In genomic region chr5:149286021-149286420, GRCm38 (mm10) we compare ENCODE assay signal across 8 mouse cellular contexts. TPM values are rescaled to one million over a fixed set of nuclear protein-coding genes. Genes with fewer than 3 reads are reported as not detected.
DNase-seq lines count a peak whose midpoint lies in the region; ATAC-seq and TF ChIP-seq lines count a peak whose summit lies in the region.
"Had no signal": no experiment of that assay in that cellular context is flagged by ENCODE, and none has a peak within 500 bp of the region (broad histone marks: within the 10 kb centered on the region; RNA-seq: fewer than 3 reads in every experiment).

No protein-coding gene starts in this region.

- H3K4me1 ChIP-seq in kidney, embryonic 14.5 days (ENCODE audit: control insufficient read depth, insufficient read depth, low read length), result no peaks in the 10 kb centered on the region
- H3K4me1 ChIP-seq in CH12.LX (ENCODE audit: control insufficient read depth in 1 of 2, insufficient read depth in 2 of 2), result no peaks in the 10 kb centered on the region; a peak in 1 of 4 replicates
- H3K4me1 ChIP-seq in limb, embryonic 12.5 days (replicated peaks), result peaks cover 21% of the 10 kb centered on the region

- H3K27me3 ChIP-seq in kidney, embryonic 14.5 days (ENCODE audit: control insufficient read depth, insufficient read depth, low read length), result no peaks in the 10 kb centered on the region; the same call in 1 of the 2 replicates
- no peaks in the 10 kb centered on the region for H3K27me3 ChIP-seq in CH12.LX (replicated peaks)
- no peaks in the 10 kb centered on the region for H3K27me3 ChIP-seq in limb, embryonic 12.5 days
- H3K27me3 ChIP-seq: megakaryocyte, embryonic 14.5 days had no signal

- dilution Hi-C loops in CH12.LX (cut with MboI; ENCODE audit: extremely low pct_ligation_motif_present, extremely low pct_unique_long_range_greater_than_20kb, low sequenced_read_pairs), result no loop called here

- WGBS in kidney, embryonic 14.5 days, result 56% methylated on average over 7 of the region's 7 CpGs
- 60% methylated on average over 7 of the region's 7 CpGs for WGBS in limb, embryonic 12.5 days

- TF ChIP-seq RAD21 in CH12.LX (IDR thresholded peaks at IDR 0.05; ENCODE audit: low read depth, low read length), result peak; percentile 70

- no peak overlapping the region for H3K4me3 ChIP-seq in kidney, embryonic 14.5 days (ENCODE audit: low read length)
- H3K4me3 ChIP-seq in CH12.LX (replicated peaks in 1 of 3; ENCODE audit: low read depth in 2 of 3, low read length in 2 of 3, poor library complexity in 1 of 3), result no peak overlapping the region
- no peak overlapping the region for H3K4me3 ChIP-seq in limb, embryonic 12.5 days (replicated peaks)
- H3K4me3 ChIP-seq: megakaryocyte, embryonic 14.5 days had no signal

- H3K27ac ChIP-seq in kidney, embryonic 14.5 days (ENCODE audit: low read depth, low read length), result no peak overlapping the region
- H3K27ac ChIP-seq in CH12.LX (ENCODE audit: insufficient read depth, low read depth), result no peak overlapping the region
- H3K27ac ChIP-seq in limb, embryonic 12.5 days, result peak overlapping the region; percentile 62; the same call in 1 of the 2 replicates

- in situ Hi-C loops in CH12.LX (cut with MboI; ENCODE audit: low pct_ligation_motif_present, low pct_unique_long_range_greater_than_20kb, low sequenced_read_pairs), result no loop called here

- peaks cover 6% of the 10 kb centered on the region for H3K9me3 ChIP-seq in kidney, embryonic 14.5 days (ENCODE audit: control insufficient read depth, low read length)
- H3K9me3 ChIP-seq in CH12.LX (replicated peaks; ENCODE audit: low read length), result peaks cover 12% of the 10 kb centered on the region
- H3K9me3 ChIP-seq in limb, embryonic 12.5 days, result peaks cover 10% of the 10 kb centered on the region

- TF ChIP-seq EP300 in CH12.LX (IDR thresholded peaks at IDR 0.05; ENCODE audit: low read length), result no peak

- ATAC-seq in kidney, embryonic 14.5 days (ENCODE audit: low FRiP score, low TSS enrichment), result no peak
- ATAC-seq in limb, embryonic 12.5 days (ENCODE audit: insufficient number of reproducible peaks, insufficient read depth, low FRiP score, low TSS enrichment, low read depth), result no peak
- ATAC-seq in erythroblast, adult 5-6 weeks (replicated peaks; ENCODE audit: low FRiP score, poor library complexity, severe bottlenecking), result no peak

- peak; percentile 38 for DNase-seq in kidney, adult 9 months
- no peak for DNase-seq in CH12.LX (ENCODE audit: extremely low read depth)
- DNase-seq in cerebellum, adult 18-20 months, result peak; percentile 45 to 51
- DNase-seq in layer of hippocampus, adult 18-20 months (ENCODE audit: low spot score in 2 of 2), result no peak

- no peak for TF ChIP-seq POLR2A in CH12.LX (IDR thresholded peaks at IDR 0.05; ENCODE audit: low read depth, low read length)

- no peak overlapping the region for H3K4me2 ChIP-seq in kidney, embryonic 14.5 days (replicated peaks; ENCODE audit: low read depth, low read length)
- no peak overlapping the region for H3K4me2 ChIP-seq in CH12.LX (ENCODE audit: insufficient read depth, low read depth, poor library complexity, severe bottlenecking)
- no peak overlapping the region for H3K4me2 ChIP-seq in limb, embryonic 12.5 days

- H3K9ac ChIP-seq in kidney, embryonic 14.5 days (ENCODE audit: low read depth, low read length), result no peak overlapping the region
- H3K9ac ChIP-seq in CH12.LX (ENCODE audit: insufficient read depth, low read depth), result no peak overlapping the region
- no peak overlapping the region for H3K9ac ChIP-seq in limb, embryonic 12.5 days (replicated peaks)

- no peaks in the 10 kb centered on the region for H3K79me2 ChIP-seq in CH12.LX (replicated peaks; ENCODE audit: control insufficient read depth, extremely low read depth, insufficient read depth, poor library complexity, severe bottlenecking)

- TF ChIP-seq CTCF in CH12.LX (conservative IDR thresholded peaks at IDR 0.05 in 1 of 2, IDR thresholded peaks at IDR 0.05 in 1 of 2; ENCODE audit: low read depth in 2 of 2, low read length in 2 of 2), result peak in 1 of 2 experiments; percentile 63; a peak in 2 of 4 replicates

- H3K36me3 ChIP-seq in kidney, embryonic 14.5 days (ENCODE audit: control insufficient read depth, insufficient read depth, low read length), result no peaks in the 10 kb centered on the region
- peaks cover 0 to 9% of the 10 kb centered on the region in 2 experiments for H3K36me3 ChIP-seq in CH12.LX (replicated peaks in 1 of 2; ENCODE audit: control insufficient read depth in 1 of 2, insufficient read depth in 1 of 2, low read length in 1 of 2)
- H3K36me3 ChIP-seq in limb, embryonic 12.5 days, result no peaks in the 10 kb centered on the region

TF ChIP-seq in CH12.LX, 34 proteins besides CTCF, POLR2A, EP300 and RAD21:
- TF ChIP-seq IRF4 (IDR thresholded peaks at IDR 0.05; ENCODE audit: low read depth, low read length) (no peak), USF1 (IDR thresholded peaks at IDR 0.05; ENCODE audit: low read depth, low read length) (no peak), SMC3 (IDR thresholded peaks at IDR 0.05; ENCODE audit: low read depth, low read length) (peak; percentile 55), ZKSCAN1 (IDR thresholded peaks at IDR 0.05; ENCODE audit: borderline replicate concordance, low read depth, low read length) (no peak), JUND (conservative IDR thresholded peaks at IDR 0.05; ENCODE audit: low read depth, low read length) (no peak), MXI1 (IDR thresholded peaks at IDR 0.05; ENCODE audit: low read depth, low read length) (no peak), USF2 (conservative IDR thresholded peaks at IDR 0.05; ENCODE audit: low read depth, low read length) (no peak), CHD1 (IDR thresholded peaks at IDR 0.05; ENCODE audit: low read depth, low read length) (no peak), RCOR1 (conservative IDR thresholded peaks at IDR 0.05; ENCODE audit: low read depth, low read length) (no peak)
TF ChIP-seq in CH12.LX: peak in this region for 1.

RNA-seq across cellular contexts. Expression of gene Alox5ap, which starts 21.5 kb away (rescaled TPM):
- 12.6 and 12.8 TPM in 2 replicates for polyA plus RNA-seq in kidney, embryonic 14.5 days (2014; fragmentation: Nextera tagmentation; extraction: Ambion mirVana)
- total RNA-seq in CH12.LX (2012; rRNA removed) (1.6 and 2.0 TPM in 2 replicates), CH12.LX (2014; rRNA removed) (6.7 and 9.9 TPM in 2 replicates)
- 23.0 and 26.4 TPM in 2 replicates for polyA plus RNA-seq in CH12.LX (2012; ENCODE audit: insufficient read length, low read depth)
- 11.0 and 13.8 TPM in 2 replicates for polyA plus RNA-seq in limb, embryonic 12.5 days (2016; fragmentation: Nextera tagmentation; extraction: Ambion mirVana)
- 202 and 238 TPM in 2 replicates for total RNA-seq in erythroblast, adult 5-6 weeks (2015; ENCODE audit: low replicate concordance)
- 173 and 187 TPM in 2 replicates for total RNA-seq in erythroblast, adult 5-6 weeks (2017; ENCODE audit: low replicate concordance)
- 10 to 100 TPM; 11.5 to 12.0 TPM for total RNA-seq in layer of hippocampus, adult 18-20 months (2021)

Comparison
In these comparisons a context has a peak if more than half of its experiments do, and no peak if none do; other contexts are left out.
1. DNase-seq: peak in kidney, adult 9 months (single experiment) and cerebellum, adult 18-20 months (2 of 2); none in CH12.LX (single experiment) and layer of hippocampus, adult 18-20 months (0 of 2).
2. RNA of gene Alox5ap, which starts 21.5 kb away (total RNA-seq): 173 to 238 TPM in erythroblast, adult 5-6 weeks; 11.5 to 12.0 TPM in layer of hippocampus, adult 18-20 months and 1.6 to 9.9 TPM in CH12.LX; every median in the first group is over 10 times any median in the second.